Mouse (Mus musculus): ENCODE measurements around the gene Stab2. TPM values are rescaled to one million over a fixed set of nuclear protein-coding genes. Genes with fewer than 3 reads are reported as not detected.

The Stab2 gene
- total RNA-seq (2014; fragmentation: Nextera tagmentation) (0.17 TPM in 1 of 2 replicates, not detected in the other), total RNA-seq (2017) (not detected in 2 replicates)

DNA sequence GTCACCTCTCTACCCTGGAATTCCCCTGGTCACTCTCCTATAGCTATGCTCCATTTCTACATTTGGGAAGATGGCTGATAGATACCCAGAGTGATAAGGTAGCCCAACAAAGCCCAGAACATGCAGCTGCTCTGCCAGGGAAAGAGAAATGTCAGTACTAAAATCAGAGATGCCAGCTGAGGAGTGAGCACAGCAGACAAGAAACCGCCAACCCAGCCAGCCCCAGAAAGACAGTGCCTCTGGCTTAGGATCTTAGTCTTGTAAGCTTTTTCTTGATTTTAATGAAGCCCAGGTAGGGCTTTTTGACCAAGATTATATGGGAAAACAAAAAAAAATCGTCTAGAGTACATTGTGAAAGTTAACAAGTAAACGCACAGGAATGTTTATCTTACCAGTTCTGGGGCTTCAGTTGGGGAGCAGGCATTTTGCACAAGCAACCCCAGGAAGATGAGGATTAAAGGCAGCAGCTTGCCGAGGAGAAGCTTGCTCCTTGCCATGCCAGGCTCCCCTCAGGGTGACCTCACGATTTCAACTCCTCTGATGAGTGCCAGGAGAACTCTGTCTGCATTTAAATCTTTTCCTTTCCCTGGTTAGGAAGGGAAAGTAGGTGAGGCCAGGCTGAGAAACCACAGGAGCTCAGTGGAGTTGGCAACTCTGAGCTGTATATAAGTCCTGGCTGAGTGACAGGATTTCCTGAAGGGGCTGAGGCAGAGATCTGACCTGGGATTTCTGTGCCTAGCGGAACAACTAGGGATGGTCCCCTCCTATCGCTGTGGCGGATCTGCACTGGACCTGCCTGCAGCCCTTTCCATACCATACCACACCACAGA lies at the start of gene Stab2:
Gene Stab2 (minus strand): TSS at position 641 of the 830 bp plus-strand sequence.
- ATAC-seq (replicated peaks; ENCODE audit: low FRiP score, low TSS enrichment, poor library complexity, severe bottlenecking): no peak

DNA sequence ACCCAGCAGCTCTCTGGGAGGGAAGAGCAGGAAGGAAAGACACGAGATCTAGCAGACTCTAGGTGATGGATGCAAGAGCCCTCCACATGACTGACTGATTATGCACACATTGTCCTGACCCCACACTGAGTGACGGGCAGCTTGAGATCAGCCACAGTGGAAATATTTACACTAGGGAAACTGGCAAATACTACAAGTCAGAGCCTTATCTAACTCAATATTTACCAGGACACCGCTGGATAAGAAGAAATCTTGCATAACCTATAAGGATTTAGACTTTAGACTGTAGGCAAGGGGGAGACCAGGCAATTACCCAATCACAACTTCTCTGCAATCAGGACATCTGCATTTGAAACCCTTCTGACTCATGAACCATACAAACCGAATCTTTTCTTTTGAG lies 43.9 kb upstream of the Stab2 start:
- ATAC-seq (replicated peaks; ENCODE audit: low FRiP score, low TSS enrichment, poor library complexity, severe bottlenecking): no peak

DNA sequence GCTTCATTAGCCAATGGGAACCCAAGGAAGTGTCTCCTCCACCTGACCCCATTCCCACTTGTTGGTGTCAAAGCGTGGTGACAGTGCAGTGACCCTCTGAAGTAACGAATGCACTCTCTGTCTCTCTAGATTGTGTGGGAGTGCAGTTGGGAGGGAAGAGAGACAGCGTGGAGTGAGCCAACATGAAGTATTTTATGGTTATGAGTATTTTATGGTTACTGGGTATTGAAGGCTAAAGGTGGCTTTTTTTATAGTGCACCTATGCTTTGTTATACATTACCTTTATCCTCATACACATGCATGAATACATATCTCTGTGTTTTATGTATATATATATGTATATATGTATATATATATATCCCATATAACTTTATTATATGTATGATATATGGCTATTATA lies 41.4 kb upstream of the Stab2 start:
- no peak for ATAC-seq (replicated peaks; ENCODE audit: low FRiP score, low TSS enrichment, poor library complexity, severe bottlenecking)

DNA sequence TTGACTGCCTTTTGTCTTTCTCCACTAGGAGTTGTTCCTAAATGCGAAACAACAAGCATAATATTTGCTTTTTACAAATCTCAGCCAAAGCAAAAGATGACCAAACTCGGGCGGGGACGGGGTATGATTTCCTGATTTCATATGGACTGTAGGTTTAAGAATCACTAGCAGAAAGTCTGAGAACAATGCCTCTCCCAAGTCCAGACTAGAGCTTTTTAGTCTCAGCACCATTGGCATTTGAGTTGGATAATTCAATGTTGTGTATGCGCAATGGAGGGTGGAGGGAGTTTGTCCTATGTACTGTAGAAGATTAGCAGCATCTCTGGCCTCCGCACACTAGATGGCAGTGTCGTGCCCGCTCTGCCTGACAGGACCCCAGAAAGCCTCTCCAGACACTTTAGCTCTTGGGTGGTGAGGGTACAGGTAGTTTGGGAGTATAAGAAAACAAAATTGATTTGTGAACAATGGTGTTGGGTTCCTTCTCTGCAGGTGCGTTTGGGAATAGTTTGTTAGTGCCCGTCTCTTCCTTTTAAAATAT lies 39.2 kb upstream of the Stab2 start:
- ATAC-seq (replicated peaks; ENCODE audit: low FRiP score, low TSS enrichment, poor library complexity, severe bottlenecking): no peak

DNA sequence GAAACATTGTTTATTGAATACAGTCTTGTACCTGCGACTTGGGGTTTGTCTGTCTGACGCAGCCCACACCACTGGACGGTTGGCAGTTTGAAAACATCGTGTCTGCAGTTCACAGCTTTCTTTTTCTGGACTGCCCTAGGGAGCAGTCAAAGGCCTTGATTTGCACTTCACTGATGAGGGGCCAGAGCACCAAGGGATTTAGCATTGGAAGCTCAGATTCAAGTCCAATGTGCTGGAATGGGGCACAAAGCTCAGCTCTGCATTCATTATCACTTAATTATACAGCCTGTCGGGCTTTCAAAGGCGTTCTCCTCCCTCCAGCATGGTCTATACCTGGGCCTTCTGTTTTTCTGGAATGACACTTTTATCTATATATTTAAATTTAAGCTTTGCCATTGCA lies 38.6 kb upstream of the Stab2 start:
- no peak for ATAC-seq (replicated peaks; ENCODE audit: low FRiP score, low TSS enrichment, poor library complexity, severe bottlenecking)

- no peak for ATAC-seq (replicated peaks; ENCODE audit: low FRiP score, low TSS enrichment, poor library complexity, severe bottlenecking)
Measured at GRCm38 (mm10) chr10:87045273-87045672, 37.4 kb upstream of the Stab2 start.

DNA sequence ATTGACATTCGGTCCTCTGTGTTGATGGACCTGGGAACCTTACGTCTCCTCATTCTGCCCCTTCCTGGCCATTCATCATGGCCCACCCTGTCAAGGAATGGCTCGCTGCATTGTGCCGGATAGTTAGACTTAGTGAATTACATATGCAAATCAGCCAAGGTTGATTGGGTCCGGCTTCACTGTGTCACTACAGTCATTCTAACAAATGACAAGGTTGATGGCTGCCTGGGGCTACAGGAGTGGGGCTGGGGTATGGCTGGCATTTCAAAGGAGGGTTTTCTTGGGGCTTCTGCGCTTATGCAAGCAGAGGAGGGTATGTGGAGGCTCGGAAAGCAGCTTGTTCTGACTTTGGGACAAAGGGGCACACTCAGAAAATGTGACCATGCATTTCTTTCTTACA lies 33.4 kb upstream of the Stab2 start:
- no peak for ATAC-seq (replicated peaks; ENCODE audit: low FRiP score, low TSS enrichment, poor library complexity, severe bottlenecking)

- ATAC-seq (replicated peaks; ENCODE audit: low FRiP score, low TSS enrichment, poor library complexity, severe bottlenecking): no peak
Measured at GRCm38 (mm10) chr10:87039800-87040199, 32.0 kb upstream of the Stab2 start.

GRCm38 (mm10) chr10:87039340-87039739 lies 31.5 kb upstream of the Stab2 start:
- no peak for ATAC-seq (replicated peaks; ENCODE audit: low FRiP score, low TSS enrichment, poor library complexity, severe bottlenecking)

DNA sequence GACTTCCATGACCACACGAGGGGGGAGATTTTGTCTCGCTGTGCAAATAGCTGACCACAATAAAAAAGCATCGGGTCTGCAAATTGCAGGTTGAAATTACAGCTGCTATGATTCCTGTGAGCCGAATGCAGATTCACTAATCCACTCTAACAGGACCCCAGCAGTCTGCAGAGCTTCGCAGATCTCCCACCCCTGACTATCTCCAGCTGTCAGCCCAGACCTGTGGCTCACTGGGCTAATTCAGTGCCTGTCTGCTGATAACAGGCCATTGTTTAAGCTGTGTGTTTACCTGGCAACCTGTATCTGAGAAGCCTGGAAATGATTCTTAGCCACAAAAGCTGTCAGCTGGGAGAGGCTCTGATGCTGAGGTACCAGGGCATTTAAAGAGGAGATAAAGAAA lies 29.2 kb upstream of the Stab2 start:
- ATAC-seq (replicated peaks; ENCODE audit: low FRiP score, low TSS enrichment, poor library complexity, severe bottlenecking): no peak

- no peak for ATAC-seq (replicated peaks; ENCODE audit: low FRiP score, low TSS enrichment, poor library complexity, severe bottlenecking)
Measured at GRCm38 (mm10) chr10:87036271-87036703, 28.5 kb upstream of the Stab2 start.

- no peak for ATAC-seq (replicated peaks; ENCODE audit: low FRiP score, low TSS enrichment, poor library complexity, severe bottlenecking)
Measured at GRCm38 (mm10) chr10:87035866-87036265, 28.0 kb upstream of the Stab2 start.

- ATAC-seq (replicated peaks; ENCODE audit: low FRiP score, low TSS enrichment, poor library complexity, severe bottlenecking): no peak
Measured at GRCm38 (mm10) chr10:87032768-87033167, 24.9 kb upstream of the Stab2 start.

- ATAC-seq (replicated peaks; ENCODE audit: low FRiP score, low TSS enrichment, poor library complexity, severe bottlenecking): peak; percentile 99
Measured at GRCm38 (mm10) chr10:87024884-87025283, 17.1 kb upstream of the Stab2 start.

DNA sequence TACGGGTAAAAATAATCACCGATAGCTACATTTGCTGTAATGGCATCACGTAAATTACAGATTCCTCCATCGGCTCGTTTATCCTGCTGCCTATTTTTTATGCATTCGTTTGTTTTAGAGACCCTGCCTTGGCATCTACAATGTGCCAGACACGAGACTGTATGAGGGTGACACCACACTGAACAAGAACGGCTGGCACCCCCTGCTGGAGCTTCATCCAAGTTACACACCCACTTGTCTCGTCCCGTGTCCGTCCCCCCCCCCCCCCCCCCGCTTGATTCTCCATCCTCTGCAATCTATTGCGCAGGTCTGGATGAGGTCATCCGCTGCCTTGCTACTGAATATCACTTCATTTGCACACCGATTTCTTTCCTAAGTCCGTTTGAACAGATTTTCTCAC lies 12.9 kb upstream of the Stab2 start:
- ATAC-seq (replicated peaks; ENCODE audit: low FRiP score, low TSS enrichment, poor library complexity, severe bottlenecking): no peak

GRCm38 (mm10) chr10:87018876-87019275 lies 11.1 kb upstream of the Stab2 start:
- ATAC-seq (replicated peaks; ENCODE audit: low FRiP score, low TSS enrichment, poor library complexity, severe bottlenecking): no peak

DNA sequence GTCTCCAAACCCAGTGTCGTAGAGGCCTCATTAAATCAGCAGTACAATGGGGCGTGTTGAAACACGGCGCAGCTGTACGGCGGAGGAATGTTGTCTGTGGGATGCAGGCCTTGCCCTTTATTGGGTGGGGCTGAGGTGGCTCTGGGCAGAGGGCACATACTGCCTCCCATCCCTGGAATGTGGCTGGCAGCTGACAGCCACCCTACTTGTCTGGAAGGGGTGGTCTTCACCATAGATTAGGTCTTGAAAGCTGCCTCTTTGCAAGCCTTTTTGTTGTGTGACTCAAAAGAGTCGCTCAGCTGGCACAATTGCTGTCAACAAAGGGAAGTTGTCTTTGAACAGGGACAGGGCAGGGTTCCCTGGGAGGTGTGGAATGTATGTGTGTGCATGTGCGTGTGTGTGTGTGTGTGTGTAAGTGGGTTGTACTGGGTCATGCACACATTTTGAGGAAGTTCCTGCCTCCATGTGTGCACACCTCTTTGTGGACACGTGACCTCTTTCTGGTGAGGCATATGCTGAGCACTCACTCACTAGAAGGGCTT lies 8.4 kb upstream of the Stab2 start:
- ATAC-seq (replicated peaks; ENCODE audit: low FRiP score, low TSS enrichment, poor library complexity, severe bottlenecking): no peak

DNA sequence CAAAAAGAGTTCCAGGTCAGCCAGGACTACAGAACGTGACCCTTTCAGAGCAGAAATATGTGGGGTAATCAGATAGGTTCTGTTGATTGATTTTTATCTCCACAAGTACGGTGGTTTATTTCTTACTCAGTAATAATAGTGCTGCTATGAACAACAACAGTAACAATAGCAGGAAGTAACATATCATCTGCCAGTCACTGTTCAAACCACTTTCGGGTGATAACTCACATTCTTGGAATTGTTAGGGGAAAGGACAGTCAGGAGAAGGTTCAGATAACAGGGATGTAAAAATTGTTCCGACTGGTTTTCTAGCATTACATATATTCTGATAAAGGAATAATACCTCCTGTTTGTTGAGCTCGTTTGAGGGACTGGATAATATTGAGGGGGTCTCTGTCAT lies 7.6 kb upstream of the Stab2 start:
- no peak for ATAC-seq (replicated peaks; ENCODE audit: low FRiP score, low TSS enrichment, poor library complexity, severe bottlenecking)

- no peak for ATAC-seq (replicated peaks; ENCODE audit: low FRiP score, low TSS enrichment, poor library complexity, severe bottlenecking)
Measured at GRCm38 (mm10) chr10:87014391-87014965, 6.7 kb upstream of the Stab2 start.

GRCm38 (mm10) chr10:87012087-87012486 lies 4.3 kb upstream of the Stab2 start:
- ATAC-seq (replicated peaks; ENCODE audit: low FRiP score, low TSS enrichment, poor library complexity, severe bottlenecking): no peak

GRCm38 (mm10) chr10:87008215-87008499 lies 332 bp upstream of the Stab2 start:
- ATAC-seq (replicated peaks; ENCODE audit: low FRiP score, low TSS enrichment, poor library complexity, severe bottlenecking): no peak
